Mouse (Mus musculus) embryo, embryonic 11.5 days (tissue): ENCODE data around the gene E2f4.

Experiments
- DNase-seq: peaks from one replicate; pipeline ENCODE4 v3.0.0-alpha.2; 2012; ENCODE audit warnings: low read depth, low spot score

The E2f4 gene

GRCm38 (mm10) chr8:105293405-105293804, 4.1 kb upstream of the E2f4 start:
- DNase-seq = no peak

GRCm38 (mm10) chr8:105294776-105295175, 2.7 kb upstream of the E2f4 start:
- no peak for DNase-seq

GRCm38 (mm10) chr8:105295256-105295655, 2.2 kb upstream of the E2f4 start:
- DNase-seq = no peak

- DNase-seq = no peak
Measured at GRCm38 (mm10) chr8:105295895-105296573, 1.4 kb upstream of the E2f4 start, which contains the start of gene Exoc3l. TSS of gene Exoc3l (minus strand) at chr8:105296101.

GRCm38 (mm10) chr8:105298351-105299252, 1.1 kb downstream of the E2f4 start:
- no peak for DNase-seq

GRCm38 (mm10) chr8:105299962-105300361, 2.5 kb downstream of the E2f4 start:
- no peak for DNase-seq

- no peak for DNase-seq
Measured at GRCm38 (mm10) chr8:105303396-105303795, 5.9 kb downstream of the E2f4 start.

GRCm38 (mm10) chr8:105303874-105304273, 6.4 kb downstream of the E2f4 start:
- DNase-seq = no peak

- DNase-seq = no peak
Measured at GRCm38 (mm10) chr8:105304325-105305210, 7.1 kb downstream of the E2f4 start.

GRCm38 (mm10) chr8:105305211-105306145, 8.0 kb downstream of the E2f4 start, which contains the start of gene Elmo3:
TSS of gene Elmo3 (plus strand) at chr8:105305601.
- no peak for DNase-seq

- no peak for DNase-seq
Measured at GRCm38 (mm10) chr8:105306146-105306691, 8.8 kb downstream of the E2f4 start.

- no peak for DNase-seq
Measured at GRCm38 (mm10) chr8:105307670-105308069, 10.2 kb downstream of the E2f4 start.

- no peak for DNase-seq
Measured at GRCm38 (mm10) chr8:105308428-105308827, 11.0 kb downstream of the E2f4 start.

- DNase-seq = no peak
Measured at GRCm38 (mm10) chr8:105309142-105309847, 11.8 kb downstream of the E2f4 start.

- no peak for DNase-seq
Measured at GRCm38 (mm10) chr8:105310118-105310517, 12.7 kb downstream of the E2f4 start.

- no peak for DNase-seq
Measured at GRCm38 (mm10) chr8:105311718-105312117, 14.3 kb downstream of the E2f4 start.

- DNase-seq = no peak
Measured at GRCm38 (mm10) chr8:105312891-105313481, 15.5 kb downstream of the E2f4 start.

- no peak for DNase-seq
Measured at GRCm38 (mm10) chr8:105313622-105314402, 16.3 kb downstream of the E2f4 start.
